Mouse (Mus musculus) cerebellum, postnatal 10 days (tissue): ENCODE results near the gene Hist1h3d.

Experiments used
- DNase-seq, 2 experiments: peaks; one replicate each; pipeline ENCODE4 v3.0.0; 2021; ENCODE audit warnings: mixed read lengths in 2 of 2

Hist1h3d gene

DNA sequence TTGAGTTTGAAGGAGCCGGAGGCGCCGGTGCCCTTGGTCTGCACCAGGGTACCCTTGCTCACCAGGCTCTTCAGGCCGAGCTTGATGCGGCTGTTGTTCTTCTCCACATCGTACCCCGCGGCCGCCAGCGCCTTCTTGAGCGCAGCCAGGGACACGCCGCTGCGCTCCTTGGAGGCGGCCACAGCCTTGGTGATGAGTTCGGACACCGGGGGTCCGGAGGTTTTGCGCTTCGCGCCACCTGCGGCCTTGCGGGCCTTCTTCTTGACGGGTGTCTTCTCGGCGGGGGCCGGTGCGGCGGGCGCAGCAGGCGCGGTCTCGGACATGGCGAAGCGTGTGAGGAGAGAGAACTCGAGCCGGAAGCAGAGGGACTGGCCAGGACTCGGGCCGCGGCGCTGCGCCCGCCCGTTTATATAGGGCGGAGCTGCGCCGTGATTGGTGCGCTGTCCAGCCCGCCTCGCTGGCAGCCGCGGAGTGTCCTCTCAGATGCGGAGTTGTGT, 46.7 kb downstream of the Hist1h3d start, which contains the start of gene Hist1h1e:
TSS of gene Hist1h1e (minus strand) at position 384 of the 497 bp plus-strand sequence.
- peak; percentile 95 to 96 for DNase-seq

DNA sequence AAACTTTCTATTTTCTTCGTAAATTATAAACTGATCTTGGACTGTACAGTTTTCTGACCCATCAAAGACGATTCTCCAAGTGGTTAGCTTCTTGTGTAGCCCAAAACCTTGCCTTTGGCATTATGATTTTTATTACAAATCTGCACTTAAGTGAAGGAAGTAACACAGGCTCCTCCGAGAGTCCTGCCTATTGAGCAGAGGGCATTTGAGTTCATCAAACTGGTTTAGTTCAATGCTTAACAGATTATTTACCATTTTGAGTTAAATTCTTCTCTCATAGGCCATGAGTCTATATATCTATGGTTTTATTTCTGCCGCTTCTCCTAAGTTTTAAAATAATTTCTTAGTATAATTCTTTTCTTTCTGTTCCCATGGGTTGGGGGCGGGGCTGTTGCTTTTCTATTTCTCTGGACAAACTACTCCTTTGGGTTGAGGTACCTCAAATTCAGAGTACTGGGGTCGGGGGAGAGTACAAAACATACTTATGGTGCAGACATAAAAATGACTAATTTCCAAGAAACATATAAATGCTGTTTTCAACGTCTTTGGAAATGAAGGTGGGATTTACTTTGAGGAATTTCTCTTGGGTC, 47.4 kb downstream of the Hist1h3d start:
- peak; percentile 47 to 63 for DNase-seq
